Mouse (Mus musculus) intestine, embryonic 16.5 days (tissue): ENCODE results near the gene Ada. TPM values are rescaled to one million over a fixed set of nuclear protein-coding genes. Genes with fewer than 3 reads are reported as not detected.

Experiments
- ATAC-seq: fragments of 200-750 bp; cut with Nextera tagmentation; 2 replicates; pipeline ENCODE4 v1.8.0; 2017; ENCODE audit warnings: moderate TSS enrichment, moderate library complexity
- H3K27ac ChIP-seq: fragments of 300-500 bp; sonication (generic); 2 replicates; pipeline ENCODE4 v1.5.1; 2014; ENCODE audit warnings: mild to moderate bottlenecking, low read length
- H3K27me3 ChIP-seq: fragments of 300-500 bp; sonication (generic); replicated peaks from 2 replicates; pipeline ENCODE4 v1.6.1; 2014; ENCODE audit warnings: low read length, control low read depth, mixed read lengths; ENCODE audit not compliant: control insufficient read depth, insufficient read depth
- H3K36me3 ChIP-seq: fragments of 300-500 bp; sonication (generic); 2 replicates; pipeline ENCODE4 v1.6.1; 2014; ENCODE audit warnings: low read length, control low read depth; ENCODE audit not compliant: control insufficient read depth, insufficient read depth
- H3K4me1 ChIP-seq: fragments of 300-500 bp; sonication (generic); 2 replicates; pipeline ENCODE4 v1.6.1; 2014; ENCODE audit warnings: low read length, control low read depth, mixed read lengths; ENCODE audit not compliant: control insufficient read depth, insufficient read depth
- H3K4me2 ChIP-seq: fragments of 300-500 bp; sonication (generic); 2 replicates; pipeline ENCODE4 v1.6.1; 2014; ENCODE audit warnings: low read depth, low read length, control low read depth
- H3K4me3 ChIP-seq: fragments of 300-500 bp; sonication (generic); 2 replicates; pipeline ENCODE4 v1.5.1; 2014; ENCODE audit warnings: mild to moderate bottlenecking, low read length
- H3K9ac ChIP-seq: fragments of 300-500 bp; sonication (generic); 2 replicates; pipeline ENCODE4 v1.6.1; 2014; ENCODE audit warnings: low read depth, low read length
- H3K9me3 ChIP-seq: fragments of 300-500 bp; sonication (generic); 2 replicates; pipeline ENCODE4 v1.6.1; 2016; ENCODE audit warnings: low read length, control low read depth; ENCODE audit not compliant: control insufficient read depth
- WGBS: fragments of 180-500 bp; shearing (Covaris S2); extraction: QIAGEN DNeasy Blood & Tissue Kit; methylation state at CpG from one replicate; pipeline ENCODE4 v1.1.7; 2014; 5-methylcytosine and 5-hydroxymethylcytosine counted together
- polyA plus RNA-seq: library from polyadenylated mRNA; unstranded; fragments of >200 nt; fragmentation: Nextera tagmentation; extraction: Ambion mirVana; gene quantifications from 2 replicates; pipeline ENCODE4 v1.2.1, GENCODE M21; 2015

Ada gene
- 5.8 and 7.4 TPM in 2 replicates for polyA plus RNA-seq

- peak within 1 kb of the TSS; percentile 96 for H3K4me2 ChIP-seq
- H3K9me3 ChIP-seq: no peaks in the 10 kb centered on the region
- no peak within 1 kb of the TSS for H3K27ac ChIP-seq
- H3K36me3 ChIP-seq: no peaks in the 10 kb centered on the region
- H3K4me1 ChIP-seq: peaks cover 4% of the 10 kb centered on the region
- peak within 1 kb of the TSS; percentile 62 for H3K4me3 ChIP-seq
- peaks cover 4% of the 10 kb centered on the region for H3K27me3 ChIP-seq
- H3K9ac ChIP-seq: peak within 1 kb of the TSS; percentile 74
- peak; percentile 84 for ATAC-seq
- 1% methylated on average over 50 of the region's 57 CpGs for WGBS
These were observed at the start of gene Ada for GRCm38 (mm10) chr2:163749647-163750611. Ada (minus strand) TSS chr2:163750239.

- H3K4me2 ChIP-seq: no peak overlapping the region
- ATAC-seq: no peak
- no peak overlapping the region for H3K27ac ChIP-seq
- no peaks in the 10 kb centered on the region for H3K9me3 ChIP-seq
- no peaks in the 10 kb centered on the region for H3K27me3 ChIP-seq
- H3K9ac ChIP-seq: no peak overlapping the region
- no peaks in the 10 kb centered on the region for H3K36me3 ChIP-seq
- H3K4me1 ChIP-seq: no peaks in the 10 kb centered on the region
- no peak overlapping the region for H3K4me3 ChIP-seq
- WGBS: 65% methylated on average over 7 of the region's 7 CpGs
These were observed 48.4 kb upstream of the Ada start for GRCm38 (mm10) chr2:163798411-163798810.

- H3K36me3 ChIP-seq: no peaks in the 10 kb centered on the region
- H3K9me3 ChIP-seq: no peaks in the 10 kb centered on the region
- H3K27ac ChIP-seq: no peak overlapping the region
- H3K4me3 ChIP-seq: no peak overlapping the region
- 71% methylated on average over 4 of the region's 4 CpGs for whole genome bisulfite sequencing
- no peak overlapping the region for H3K4me2 ChIP-seq
- H3K4me1 ChIP-seq: no peaks in the 10 kb centered on the region
- no peaks in the 10 kb centered on the region for H3K27me3 ChIP-seq
- no peak overlapping the region for H3K9ac ChIP-seq
- ATAC-seq: no peak
These were observed 38.4 kb upstream of the Ada start for GRCm38 (mm10) chr2:163788484-163788883.

GRCm38 (mm10) chr2:163787709-163788108 is 37.7 kb upstream of the Ada start:
- ATAC-seq: 0 out of 2 replicates have a peak, but pooled peaks have one; percentile 18
- 43% methylated on average over 3 of the region's 3 CpGs for WGBS
- H3K4me1 ChIP-seq: no peaks in the 10 kb centered on the region
- no peaks in the 10 kb centered on the region for H3K9me3 ChIP-seq
- no peak overlapping the region for H3K9ac ChIP-seq
- H3K4me3 ChIP-seq: no peak overlapping the region
- H3K4me2 ChIP-seq: no peak overlapping the region
- H3K36me3 ChIP-seq: no peaks in the 10 kb centered on the region
- H3K27ac ChIP-seq: no peak overlapping the region
- no peaks in the 10 kb centered on the region for H3K27me3 ChIP-seq

- Histone ChIP-seq H3K4me2 (no peak overlapping the region), H3K4me1 (no peaks in the 10 kb centered on the region), H3K9ac (no peak overlapping the region), H3K4me3 (no peak overlapping the region), H3K9me3 (no peaks in the 10 kb centered on the region), H3K27me3 (no peaks in the 10 kb centered on the region), H3K27ac (no peak overlapping the region), H3K36me3 (no peaks in the 10 kb centered on the region)
- no peak for ATAC-seq
- WGBS: 84% methylated on average over 6 of the region's 6 CpGs
These were observed 37.0 kb upstream of the Ada start for GRCm38 (mm10) chr2:163787086-163787485.

GRCm38 (mm10) chr2:163783901-163784300 is 33.9 kb upstream of the Ada start:
- no peaks in the 10 kb centered on the region for H3K4me1 ChIP-seq
- no peak overlapping the region for H3K27ac ChIP-seq
- H3K4me3 ChIP-seq: no peak overlapping the region
- H3K4me2 ChIP-seq: no peak overlapping the region
- H3K36me3 ChIP-seq: no peaks in the 10 kb centered on the region
- H3K9ac ChIP-seq: no peak overlapping the region
- no peaks in the 10 kb centered on the region for H3K27me3 ChIP-seq
- WGBS: 66% methylated on average over 4 of the region's 4 CpGs
- no peaks in the 10 kb centered on the region for H3K9me3 ChIP-seq
- ATAC-seq: no peak

GRCm38 (mm10) chr2:163783368-163783767 is 33.3 kb upstream of the Ada start:
- no peak overlapping the region for H3K4me3 ChIP-seq
- no peak overlapping the region for H3K9ac ChIP-seq
- no peaks in the 10 kb centered on the region for H3K36me3 ChIP-seq
- 87% methylated on average over 6 of the region's 6 CpGs for WGBS
- no peaks in the 10 kb centered on the region for H3K9me3 ChIP-seq
- no peaks in the 10 kb centered on the region for H3K4me1 ChIP-seq
- no peak overlapping the region for H3K27ac ChIP-seq
- no peak overlapping the region for H3K4me2 ChIP-seq
- no peak for ATAC-seq
- H3K27me3 ChIP-seq: no peaks in the 10 kb centered on the region

GRCm38 (mm10) chr2:163778896-163779295 is 28.9 kb upstream of the Ada start:
- Histone ChIP-seq H3K36me3 (no peaks in the 10 kb centered on the region), H3K27ac (no peak overlapping the region), H3K9ac (no peak overlapping the region), H3K9me3 (no peaks in the 10 kb centered on the region), H3K4me3 (no peak overlapping the region), H3K4me1 (no peaks in the 10 kb centered on the region), H3K27me3 (0 out of 2 replicates have a peak, but pooled peaks cover 2% of the 10 kb centered on the region), H3K4me2 (no peak overlapping the region)
- ATAC-seq: no peak
- WGBS: 78% methylated on average over 4 of the region's 4 CpGs

- WGBS: 5% methylated on average over 2 of the region's 2 CpGs
- Histone ChIP-seq H3K36me3 (no peaks in the 10 kb centered on the region), H3K9ac (no peak overlapping the region), H3K4me1 (no peaks in the 10 kb centered on the region), H3K4me2 (no peak overlapping the region), H3K4me3 (no peak overlapping the region), H3K27me3 (0 out of 2 replicates have a peak, but pooled peaks cover 2% of the 10 kb centered on the region), H3K9me3 (no peaks in the 10 kb centered on the region), H3K27ac (no peak overlapping the region)
- no peak for ATAC-seq
These were observed 27.0 kb upstream of the Ada start for GRCm38 (mm10) chr2:163777061-163777460.
